Mouse (Mus musculus) erythroblast, embryonic 14.5 days (primary cell): ENCODE data around the gene Vps13c.

Source experiments
- GATA1 ChIP-seq: IDR thresholded peaks from 2 replicates; pipeline ENCODE4 v1.6.1; 2012; ENCODE audit warnings: low read length, inconsistent platforms, mixed read lengths
- TAL1 ChIP-seq: IDR thresholded peaks from 3 replicates; pipeline ENCODE4 v1.6.1; 2012; ENCODE audit warnings: low read length, inconsistent platforms, mixed read lengths

DNA sequence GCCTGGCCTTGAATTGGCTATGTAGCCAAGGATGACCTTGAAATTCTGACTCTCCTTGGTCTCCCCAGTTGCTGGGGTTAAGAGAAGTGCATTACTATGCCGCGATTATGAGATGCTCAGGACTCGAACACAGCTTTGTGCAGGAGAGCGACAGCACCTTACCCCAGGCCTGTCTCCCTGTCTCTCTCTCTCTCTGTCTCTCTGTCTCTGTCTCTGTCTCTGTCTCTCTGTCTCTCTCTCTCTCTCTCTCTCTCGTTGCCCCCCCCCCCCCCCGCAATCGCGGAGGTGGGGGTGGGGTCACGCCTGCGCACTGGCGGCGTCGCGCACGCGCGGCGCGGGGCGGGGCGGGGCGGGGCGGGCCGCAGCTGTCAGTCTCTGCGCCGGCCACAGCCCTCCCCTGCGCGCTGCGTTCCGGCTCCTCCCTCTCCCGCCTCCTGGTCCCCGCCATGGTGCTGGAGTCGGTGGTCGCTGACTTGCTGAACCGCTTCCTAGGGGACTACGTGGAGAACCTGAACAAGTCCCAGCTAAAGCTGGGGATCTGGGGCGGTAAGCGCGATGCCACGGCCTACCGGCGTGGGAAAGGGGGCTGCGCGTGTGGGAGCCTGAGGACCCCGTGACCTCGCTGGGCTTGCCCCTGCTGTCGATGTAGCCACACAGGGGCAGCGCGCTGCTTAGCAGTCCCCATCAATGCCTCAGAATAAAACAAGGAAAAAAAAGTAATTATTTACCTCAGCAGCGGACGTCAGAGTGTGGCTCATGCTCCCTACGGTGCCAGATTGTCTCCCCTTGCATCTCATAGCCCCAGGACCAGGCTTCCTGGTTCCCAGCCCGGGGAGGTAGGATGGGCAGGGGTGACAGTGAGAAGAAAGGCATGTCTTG is at the start of gene Vps13c:
- no peak for TF ChIP-seq GATA1
- no peak for TF ChIP-seq TAL1
